Mouse (Mus musculus): ENCODE measurements around the gene Gm7137.

- TF ChIP-seq CTCF (IDR thresholded peaks at IDR 0.05; ENCODE audit: low read depth) (no peak), EP300 (optimal IDR thresholded peaks at IDR 0.05) (no peak)
Observed at GRCm38 (mm10) chr10:77826951-77827350, 39.0 kb upstream of the Gm7137 start, which contains the start of gene Krtap10-4.

Measured in stomach, postnatal 0 days (tissue).